Mouse (Mus musculus) lung, postnatal 36 days (tissue): ENCODE measurements at regions not wholly inside any gene's neighbourhood (a gene's known extent, or its start where the extent isn't known, plus 50 kb on each side); places are given as distances from the start of the nearest gene placed in this dataset.
"Not testable (repeated sequence)": the region's sequence is repeated elsewhere in the genome, so short reads cannot be mapped to it uniquely, and the experiment has no call there.

Experiments
- DNase-seq: peaks from one replicate; pipeline ENCODE4 v3.0.0; 2022; ENCODE audit warnings: mixed read lengths

DNA sequence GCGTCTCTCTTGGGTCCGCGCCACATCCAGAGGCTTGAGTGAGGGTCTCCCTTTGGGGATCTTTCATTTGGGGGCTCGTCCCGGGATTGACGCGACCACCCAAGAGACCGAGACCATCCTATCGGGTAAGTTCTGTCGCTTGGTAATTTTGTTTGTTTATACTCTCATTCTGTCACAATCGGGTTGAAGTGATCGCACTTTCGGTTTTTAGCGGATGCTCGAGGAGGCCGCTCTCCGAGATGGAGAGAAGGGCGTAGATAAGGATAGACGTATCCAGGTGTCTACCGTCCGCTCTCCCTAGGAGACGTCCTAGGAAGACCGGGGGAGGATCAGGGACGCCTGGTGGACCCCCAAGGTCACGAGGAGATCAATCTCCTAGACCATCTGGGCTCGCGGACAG lies 199.3 kb upstream of the Mrpl21 start:
- DNase-seq = peak; percentile 19

DNA sequence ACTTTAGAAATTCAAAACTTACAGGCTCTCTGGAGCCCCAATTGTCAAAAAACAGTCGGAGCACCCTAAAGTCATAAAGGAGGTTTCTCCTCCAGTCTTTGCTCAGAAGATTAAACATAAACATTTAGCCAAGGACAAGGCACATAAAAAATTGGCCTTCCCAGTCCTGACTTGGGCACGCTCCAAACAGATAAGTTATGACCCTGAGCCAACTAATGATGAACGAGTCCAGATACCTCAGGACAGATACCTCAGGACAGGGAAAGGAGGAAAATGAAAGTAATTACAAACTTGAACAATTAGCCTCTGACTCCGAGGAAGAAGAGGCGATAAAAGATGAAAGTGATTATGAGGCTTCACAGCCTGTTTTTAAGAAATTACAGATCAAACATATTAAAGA lies 190.9 kb upstream of the Mrpl21 start:
- DNase-seq = not testable (repeated sequence)
